Mouse (Mus musculus): ENCODE data around the gene Gpr4.
A peak's percentile ranks its signal among the peaks of the same experiment; 100 is the strongest.

Gpr4 gene

DNA sequence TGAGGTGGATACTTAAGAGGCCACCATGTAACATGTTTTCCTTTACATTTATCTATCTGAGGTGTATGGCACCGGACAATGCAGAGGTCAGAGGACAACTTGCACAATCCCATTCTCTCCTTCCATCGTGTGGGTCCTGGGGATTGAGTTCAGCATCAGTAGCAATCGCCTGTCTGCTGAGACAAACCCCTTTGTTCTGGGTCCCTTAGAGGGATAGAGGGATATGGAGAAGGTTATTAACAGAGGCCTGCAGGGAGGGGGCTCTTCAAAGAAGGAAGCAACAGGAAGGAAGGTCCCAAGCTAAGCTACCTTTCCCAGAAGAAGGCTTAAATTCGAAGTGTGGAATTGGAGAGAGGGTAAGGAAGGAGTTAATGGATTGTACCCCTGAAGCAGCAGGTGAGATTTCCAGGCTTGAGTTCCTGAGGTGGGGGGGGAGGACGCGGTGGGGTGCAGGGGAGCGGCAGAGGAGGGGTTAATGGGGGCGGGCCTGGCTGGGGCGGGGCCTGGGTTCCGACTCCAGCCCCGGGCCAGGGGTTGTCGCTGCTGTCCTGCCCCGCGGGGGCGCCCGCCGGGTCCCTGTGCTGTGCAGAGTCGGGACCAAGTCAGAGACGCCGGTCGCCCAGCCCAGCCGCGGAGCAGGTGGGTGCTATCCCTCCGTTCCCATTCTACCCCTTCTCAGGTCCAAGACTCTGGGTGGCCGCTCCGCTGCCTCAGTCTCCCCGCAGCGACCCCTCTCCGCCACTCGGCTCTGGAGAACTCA lies at the start of gene Gpr4:
Gene Gpr4 (plus strand): TSS at position 543 of the 760 bp plus-strand sequence.
- Histone ChIP-seq H3K4me1 (replicated peaks; ENCODE audit: low read depth, low read length) (peaks cover 70% of the 10 kb centered on the region), H3K36me3 (ENCODE audit: insufficient read depth, low read length) (no peaks in the 10 kb centered on the region), H3K9me3 (ENCODE audit: low read length) (peaks cover 10% of the 10 kb centered on the region), H3K4me3 (replicated peaks; ENCODE audit: low read length) (peak within 1 kb of the TSS; percentile 75), H3K27me3 (ENCODE audit: insufficient read depth, low read length) (peaks cover 7% of the 10 kb centered on the region; the same call in 1 of the 2 replicates)
- TF ChIP-seq CTCF (conservative IDR thresholded peaks at IDR 0.05; ENCODE audit: low read length) (no peak), POU5F1 (IDR thresholded peaks at IDR 0.05; ENCODE audit: borderline replicate concordance, low read length) (no peak), NANOG (IDR thresholded peaks at IDR 0.05; ENCODE audit: borderline replicate concordance, low read length) (no peak)

- Histone ChIP-seq H3K4me3 (replicated peaks; ENCODE audit: low read length) (no peak overlapping the region), H3K36me3 (ENCODE audit: insufficient read depth, low read length) (peaks cover 4% of the 10 kb centered on the region; the same call in 1 of the 2 replicates), H3K4me1 (replicated peaks; ENCODE audit: low read depth, low read length) (peaks cover 67% of the 10 kb centered on the region), H3K27me3 (ENCODE audit: insufficient read depth, low read length) (peaks cover 18% of the 10 kb centered on the region), H3K9me3 (ENCODE audit: low read length) (no peaks in the 10 kb centered on the region)
- no peak for TF ChIP-seq NANOG (IDR thresholded peaks at IDR 0.05; ENCODE audit: borderline replicate concordance, low read length)
- no peak for TF ChIP-seq POU5F1 (IDR thresholded peaks at IDR 0.05; ENCODE audit: borderline replicate concordance, low read length)
- TF ChIP-seq CTCF (conservative IDR thresholded peaks at IDR 0.05; ENCODE audit: low read length): no peak
Observed at GRCm38 (mm10) chr7:19162928-19163327, 49.4 kb upstream of the Gpr4 start.

- peak overlapping the region; percentile 66 for H3K4me3 ChIP-seq (replicated peaks; ENCODE audit: low read length)
- H3K4me1 ChIP-seq (replicated peaks; ENCODE audit: low read depth, low read length): peaks cover 66% of the 10 kb centered on the region
- TF ChIP-seq CTCF (conservative IDR thresholded peaks at IDR 0.05; ENCODE audit: low read length) (no peak), POU5F1 (IDR thresholded peaks at IDR 0.05; ENCODE audit: borderline replicate concordance, low read length) (no peak), NANOG (IDR thresholded peaks at IDR 0.05; ENCODE audit: borderline replicate concordance, low read length) (no peak)
- no peaks in the 10 kb centered on the region for H3K9me3 ChIP-seq (ENCODE audit: low read length)
- peaks cover 25% of the 10 kb centered on the region for H3K27me3 ChIP-seq (ENCODE audit: insufficient read depth, low read length)
- H3K36me3 ChIP-seq (ENCODE audit: insufficient read depth, low read length): peaks cover under 1% of the 10 kb centered on the region; the same call in 1 of the 2 replicates
Observed at GRCm38 (mm10) chr7:19163752-19164151, 48.6 kb upstream of the Gpr4 start.

DNA sequence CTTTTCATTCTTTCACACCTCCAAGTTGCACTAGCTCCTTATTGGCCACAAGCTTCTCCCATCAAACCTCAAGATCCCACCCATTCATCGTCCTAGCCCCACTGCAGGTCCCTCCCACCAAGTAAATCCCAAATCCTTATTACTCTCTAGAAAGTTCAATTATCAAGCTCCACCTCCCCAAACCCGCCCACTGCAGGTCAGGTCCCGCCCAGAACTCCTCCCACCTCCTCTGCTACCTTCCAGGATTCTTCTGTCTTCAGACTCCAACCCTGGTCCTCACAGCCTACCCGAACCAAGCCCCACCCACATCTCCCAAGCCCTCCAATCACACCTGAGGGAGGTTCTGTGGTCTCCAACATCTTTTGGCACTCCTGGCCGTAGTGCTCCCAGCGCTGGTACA lies 48.1 kb upstream of the Gpr4 start:
- no peaks in the 10 kb centered on the region for H3K9me3 ChIP-seq (ENCODE audit: low read length)
- H3K4me3 ChIP-seq (replicated peaks; ENCODE audit: low read length): peak overlapping the region; percentile 66
- peaks cover 25% of the 10 kb centered on the region for H3K27me3 ChIP-seq (ENCODE audit: insufficient read depth, low read length)
- TF ChIP-seq POU5F1 (IDR thresholded peaks at IDR 0.05; ENCODE audit: borderline replicate concordance, low read length): no peak
- TF ChIP-seq CTCF (conservative IDR thresholded peaks at IDR 0.05; ENCODE audit: low read length): no peak
- no peak for TF ChIP-seq NANOG (IDR thresholded peaks at IDR 0.05; ENCODE audit: borderline replicate concordance, low read length)
- H3K36me3 ChIP-seq (ENCODE audit: insufficient read depth, low read length): no peaks in the 10 kb centered on the region
- H3K4me1 ChIP-seq (replicated peaks; ENCODE audit: low read depth, low read length): peaks cover 64% of the 10 kb centered on the region

DNA sequence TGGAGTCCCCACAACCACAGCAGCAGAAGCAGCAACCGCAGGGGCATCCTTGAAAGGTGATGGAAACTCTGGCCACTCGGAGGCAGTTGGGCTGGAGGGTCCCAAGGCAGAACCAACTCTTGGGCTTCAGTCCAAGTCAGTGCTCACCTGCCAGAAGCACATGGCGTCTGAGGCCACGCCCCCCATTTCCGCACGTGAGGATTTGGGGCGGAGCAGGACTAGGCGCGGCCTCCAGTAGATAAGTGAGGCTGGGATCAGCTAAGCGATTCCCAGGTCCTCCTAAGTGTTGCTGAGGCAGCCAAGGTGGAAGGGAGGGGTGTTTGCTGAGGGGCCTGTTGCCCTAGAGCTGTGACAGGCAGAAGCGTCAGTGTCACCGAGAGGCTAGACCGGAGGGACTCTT lies 47.4 kb upstream of the Gpr4 start:
- Histone ChIP-seq H3K27me3 (ENCODE audit: insufficient read depth, low read length) (peaks cover 25% of the 10 kb centered on the region), H3K36me3 (ENCODE audit: insufficient read depth, low read length) (no peaks in the 10 kb centered on the region), H3K9me3 (ENCODE audit: low read length) (no peaks in the 10 kb centered on the region), H3K4me1 (replicated peaks; ENCODE audit: low read depth, low read length) (peaks cover 63% of the 10 kb centered on the region), H3K4me3 (replicated peaks; ENCODE audit: low read length) (peak overlapping the region; percentile 66)
- TF ChIP-seq CTCF (conservative IDR thresholded peaks at IDR 0.05; ENCODE audit: low read length): no peak

- Histone ChIP-seq H3K4me3 (replicated peaks; ENCODE audit: low read length) (peak within 1 kb of the TSS; percentile 66), H3K27me3 (ENCODE audit: insufficient read depth, low read length) (peaks cover 30% of the 10 kb centered on the region), H3K9me3 (ENCODE audit: low read length) (no peaks in the 10 kb centered on the region), H3K36me3 (ENCODE audit: insufficient read depth, low read length) (no peaks in the 10 kb centered on the region), H3K4me1 (replicated peaks; ENCODE audit: low read depth, low read length) (peaks cover 61% of the 10 kb centered on the region)
- TF ChIP-seq CTCF (conservative IDR thresholded peaks at IDR 0.05; ENCODE audit: low read length): no peak
- TF ChIP-seq NANOG (IDR thresholded peaks at IDR 0.05; ENCODE audit: borderline replicate concordance, low read length): no peak
- TF ChIP-seq POU5F1 (IDR thresholded peaks at IDR 0.05; ENCODE audit: borderline replicate concordance, low read length): no peak
Observed at GRCm38 (mm10) chr7:19165656-19166423, 46.5 kb upstream of the Gpr4 start, which contains the start of gene Gipr. Gipr (minus strand) TSS chr7:19166127.

DNA sequence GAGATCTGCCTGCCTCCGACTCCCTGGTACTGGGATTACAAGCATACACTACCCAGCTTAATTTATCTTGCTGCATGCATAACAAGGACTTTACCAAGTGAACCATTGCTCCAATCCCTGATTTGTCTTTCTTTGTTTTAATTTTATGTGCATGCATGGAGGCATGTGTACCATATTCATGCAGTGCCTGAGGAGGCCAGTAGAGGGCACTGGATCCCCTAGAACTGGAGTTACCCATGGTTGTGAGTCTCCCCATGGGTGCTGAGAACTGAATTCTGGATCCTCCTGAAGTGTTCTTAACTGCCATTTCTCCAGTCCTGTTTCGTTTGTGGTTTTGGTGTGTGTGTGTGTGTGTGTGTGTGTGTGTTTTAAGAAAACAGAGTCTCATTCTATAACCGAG lies 45.3 kb upstream of the Gpr4 start:
- Histone ChIP-seq H3K27me3 (ENCODE audit: insufficient read depth, low read length) (peaks cover 30% of the 10 kb centered on the region), H3K4me3 (replicated peaks; ENCODE audit: low read length) (no peak overlapping the region), H3K4me1 (replicated peaks; ENCODE audit: low read depth, low read length) (peaks cover 64% of the 10 kb centered on the region), H3K36me3 (ENCODE audit: insufficient read depth, low read length) (no peaks in the 10 kb centered on the region), H3K9me3 (ENCODE audit: low read length) (no peaks in the 10 kb centered on the region)
- no peak for TF ChIP-seq POU5F1 (IDR thresholded peaks at IDR 0.05; ENCODE audit: borderline replicate concordance, low read length)
- 0 out of 2 replicates have a peak, but pooled peaks have one; percentile 7 for TF ChIP-seq CTCF (conservative IDR thresholded peaks at IDR 0.05; ENCODE audit: low read length)

GRCm38 (mm10) chr7:19169506-19169905 lies 42.8 kb upstream of the Gpr4 start:
- TF ChIP-seq CTCF (conservative IDR thresholded peaks at IDR 0.05; ENCODE audit: low read length): no peak
- no peak for TF ChIP-seq POU5F1 (IDR thresholded peaks at IDR 0.05; ENCODE audit: borderline replicate concordance, low read length)
- TF ChIP-seq NANOG (IDR thresholded peaks at IDR 0.05; ENCODE audit: borderline replicate concordance, low read length): no peak
- no peak overlapping the region for H3K4me3 ChIP-seq (replicated peaks; ENCODE audit: low read length)
- peaks cover 59% of the 10 kb centered on the region for H3K4me1 ChIP-seq (replicated peaks; ENCODE audit: low read depth, low read length)

More at GRCm38 (mm10) chr7:19169506-19169905, 42.8 kb upstream of the Gpr4 start:
- H3K9me3 ChIP-seq (ENCODE audit: low read length): no peaks in the 10 kb centered on the region
- peaks cover 24% of the 10 kb centered on the region for H3K27me3 ChIP-seq (ENCODE audit: insufficient read depth, low read length)
- no peaks in the 10 kb centered on the region for H3K36me3 ChIP-seq (ENCODE audit: insufficient read depth, low read length)

All from E14TG2a.4 (cell line).